Mouse (Mus musculus): ENCODE measurements at regions not wholly inside any gene's neighbourhood (a gene's known extent, or its start where the extent isn't known, plus 50 kb on each side); places are given as distances from the start of the nearest gene placed in this dataset.

DNA sequence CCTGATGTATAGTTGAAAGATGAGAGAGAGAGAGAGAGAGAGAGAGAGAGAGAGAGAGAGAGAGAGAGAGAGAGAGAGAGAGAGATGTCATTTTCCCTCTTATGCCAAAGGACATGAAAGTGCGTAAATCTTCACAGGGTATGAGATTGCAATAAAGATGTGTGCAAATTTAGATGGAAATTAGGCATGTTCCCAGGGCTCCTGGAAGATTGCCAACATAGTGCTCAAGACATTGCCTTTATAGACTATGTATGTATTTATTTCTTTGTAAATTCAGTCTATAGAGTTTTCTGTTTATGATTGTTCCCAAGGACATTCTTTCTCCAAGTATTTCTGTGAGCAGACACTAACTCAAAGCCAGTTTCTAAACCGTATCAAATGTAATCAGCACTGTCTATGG lies 376.5 kb upstream of the Zeb2 start:
- no peak for DNase-seq (ENCODE audit: low spot score)

DNA sequence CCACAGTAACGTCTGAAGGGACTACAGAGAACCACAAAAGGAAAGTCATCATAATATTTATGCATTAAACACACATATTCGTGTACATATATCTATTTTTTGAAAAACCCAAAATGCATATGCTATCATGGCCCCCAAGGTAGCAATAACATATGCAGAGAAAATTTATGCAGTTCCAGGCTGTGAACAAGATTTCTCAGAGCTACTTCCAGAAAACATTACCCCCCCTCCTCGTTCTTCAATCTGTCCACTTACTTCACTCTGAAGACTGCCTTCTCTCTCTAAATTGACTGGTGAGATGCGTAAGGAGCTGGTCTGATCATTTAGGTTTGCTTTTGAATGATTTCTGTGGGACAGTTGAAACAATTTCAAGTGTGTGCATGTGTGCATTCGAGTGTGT lies 369.3 kb upstream of the Zeb2 start:
- no peak for DNase-seq (ENCODE audit: low spot score)

- DNase-seq (ENCODE audit: low spot score), result no peak
Measured at GRCm38 (mm10) chr2:45485477-45485876, 368.3 kb upstream of the Zeb2 start.

DNA sequence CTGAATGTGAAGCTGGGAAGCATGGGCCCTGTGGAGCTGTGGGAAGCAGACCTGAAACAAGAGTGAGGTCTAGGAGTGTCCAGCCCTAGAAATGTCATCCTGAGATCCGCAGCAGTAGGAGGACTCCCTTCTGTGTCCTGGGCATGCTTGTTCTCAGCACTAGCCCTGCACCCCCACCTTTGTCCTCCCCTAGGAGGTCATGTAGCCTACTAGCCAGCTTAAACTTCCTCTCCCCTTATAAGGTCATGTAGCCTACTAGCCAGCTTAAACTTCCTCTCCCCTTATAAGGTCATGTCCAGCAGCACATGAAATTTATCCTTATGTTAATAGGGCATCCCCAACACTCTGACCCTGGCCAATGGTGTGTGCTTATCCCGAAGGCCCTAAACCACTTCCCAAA lies 363.5 kb upstream of the Zeb2 start:
- no peak for DNase-seq (ENCODE audit: low spot score)

DNA sequence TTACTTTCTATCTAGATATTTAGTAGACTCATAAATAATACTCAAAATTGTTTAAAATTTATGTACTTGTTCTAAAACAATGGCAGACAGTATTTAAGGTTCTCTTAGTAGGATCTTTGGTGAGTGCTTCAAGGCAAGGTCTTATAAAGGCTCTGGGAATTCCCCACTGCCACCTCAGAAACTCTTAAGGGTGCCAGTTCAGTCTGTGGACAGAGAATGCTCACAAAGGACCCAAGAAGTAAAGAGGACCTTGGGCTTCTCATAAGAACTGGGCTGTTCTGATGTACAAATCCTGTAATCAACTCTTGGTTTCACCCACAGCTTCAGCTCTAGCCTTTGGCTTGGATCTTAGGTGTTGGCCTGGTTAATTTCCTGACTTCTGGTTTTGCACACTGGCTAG lies 358.8 kb upstream of the Zeb2 start:
- DNase-seq (ENCODE audit: low spot score), result no peak

DNA sequence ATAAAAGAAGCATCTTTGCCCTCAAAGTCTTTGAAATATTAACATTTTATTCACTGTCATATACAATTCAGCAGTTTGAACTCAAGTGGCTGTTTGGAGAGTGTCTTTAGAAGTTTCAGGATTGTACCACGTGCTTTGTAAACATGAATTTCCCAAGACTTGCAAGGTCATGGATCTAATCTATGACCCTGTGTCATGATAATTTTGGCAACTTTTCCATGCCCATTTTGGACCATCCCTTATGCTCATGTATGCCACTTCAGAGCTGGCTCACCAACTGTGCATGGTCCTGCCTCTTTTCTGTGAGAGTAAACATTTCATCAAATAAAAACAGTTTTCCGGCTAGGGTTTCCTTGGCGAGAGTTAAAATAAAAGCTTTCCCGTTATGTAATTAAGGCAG lies 347.1 kb upstream of the Zeb2 start:
- DNase-seq (ENCODE audit: low spot score), result no peak

- no peak for DNase-seq (ENCODE audit: low spot score)
Measured at GRCm38 (mm10) chr2:45459410-45459809, 342.2 kb upstream of the Zeb2 start.

- DNase-seq (ENCODE audit: low spot score), result no peak
Measured at GRCm38 (mm10) chr2:45454811-45455210, 337.6 kb upstream of the Zeb2 start.

- no peak for DNase-seq (ENCODE audit: low spot score)
Measured at GRCm38 (mm10) chr2:45439146-45439545, 322.0 kb upstream of the Zeb2 start.

GRCm38 (mm10) chr2:45438739-45439138 lies 321.5 kb upstream of the Zeb2 start:
- no peak for DNase-seq (ENCODE audit: low spot score)

DNA sequence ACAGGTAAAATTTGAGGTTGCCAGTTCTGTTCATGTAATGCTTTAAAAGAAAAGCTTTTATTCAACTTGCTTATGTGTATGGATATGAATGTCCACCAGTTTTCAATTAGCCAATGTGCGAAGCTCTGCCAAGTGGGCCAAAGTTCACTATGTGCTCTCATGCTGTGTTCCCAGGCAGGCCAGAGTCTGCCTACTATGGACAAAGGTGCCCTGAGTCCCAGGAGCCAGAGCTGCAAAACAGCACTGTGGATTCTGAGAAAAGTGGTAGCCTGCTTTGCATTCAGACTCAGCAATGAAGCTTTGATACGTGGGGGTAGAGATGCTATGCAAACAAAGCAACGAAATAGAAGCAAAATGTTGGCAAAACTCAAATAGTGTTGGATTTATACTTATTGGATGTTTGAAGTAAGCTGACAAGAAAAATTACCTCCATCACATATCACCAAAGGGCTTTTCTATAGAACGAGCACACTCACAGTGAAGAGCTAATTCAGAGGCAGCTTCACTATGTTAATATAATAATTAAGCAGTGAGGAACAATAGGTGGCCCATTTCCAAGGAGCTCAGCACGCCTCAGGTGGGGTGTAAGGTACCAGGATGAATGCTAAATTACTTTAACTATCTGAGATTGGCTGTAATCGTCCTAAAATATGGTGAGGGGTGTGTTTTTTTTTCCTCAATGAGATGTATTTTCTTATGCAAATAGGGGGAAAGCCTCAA lies 318.2 kb upstream of the Zeb2 start:
- DNase-seq (ENCODE audit: low spot score), result no peak

GRCm38 (mm10) chr2:45434789-45435188 lies 317.6 kb upstream of the Zeb2 start:
- no peak for DNase-seq (ENCODE audit: low spot score)

DNA sequence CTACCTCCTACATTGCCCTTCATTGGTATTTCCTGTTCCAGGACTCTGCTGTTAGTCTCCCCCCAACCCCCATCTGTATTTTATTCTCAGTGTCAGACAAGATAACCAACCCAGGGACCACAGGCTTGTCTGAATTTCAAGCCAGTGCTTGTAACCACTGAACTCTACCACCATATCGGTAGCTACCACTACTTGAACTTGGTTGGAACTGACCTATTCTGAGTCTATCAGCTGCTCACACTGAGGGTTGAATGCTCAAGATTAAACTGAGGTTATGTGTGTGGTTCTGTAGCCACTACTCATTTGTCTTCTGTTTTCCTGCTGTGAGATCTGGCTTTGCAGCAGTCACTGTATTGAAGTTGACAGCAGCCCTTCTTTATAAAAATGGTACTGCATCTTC lies 317.0 kb upstream of the Zeb2 start:
- DNase-seq (ENCODE audit: low spot score), result no peak

DNA sequence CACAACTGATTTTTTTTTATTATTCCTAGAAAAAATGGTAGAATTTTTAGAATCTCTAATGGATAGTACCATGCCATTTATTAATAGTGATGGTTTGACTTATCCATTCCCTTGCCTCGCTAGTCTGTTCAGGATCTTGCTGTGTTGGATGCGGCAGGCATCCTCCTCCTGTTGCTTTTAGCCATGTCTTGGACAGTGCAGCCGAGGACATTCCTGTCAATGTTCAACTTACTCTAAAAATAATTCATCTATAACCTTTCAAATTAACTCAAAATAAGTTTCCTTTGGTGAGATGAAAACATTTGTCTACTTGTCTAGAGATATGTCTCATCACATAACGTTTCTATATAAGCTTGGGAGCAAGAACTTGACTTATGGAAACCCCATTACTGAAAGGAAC lies 314.2 kb upstream of the Zeb2 start:
- DNase-seq (ENCODE audit: low spot score), result no peak

- no peak for DNase-seq (ENCODE audit: low spot score)
Measured at GRCm38 (mm10) chr2:45421774-45422173, 304.6 kb upstream of the Zeb2 start.

GRCm38 (mm10) chr2:45408136-45408535 lies 290.9 kb upstream of the Zeb2 start:
- DNase-seq (ENCODE audit: low spot score), result no peak

DNA sequence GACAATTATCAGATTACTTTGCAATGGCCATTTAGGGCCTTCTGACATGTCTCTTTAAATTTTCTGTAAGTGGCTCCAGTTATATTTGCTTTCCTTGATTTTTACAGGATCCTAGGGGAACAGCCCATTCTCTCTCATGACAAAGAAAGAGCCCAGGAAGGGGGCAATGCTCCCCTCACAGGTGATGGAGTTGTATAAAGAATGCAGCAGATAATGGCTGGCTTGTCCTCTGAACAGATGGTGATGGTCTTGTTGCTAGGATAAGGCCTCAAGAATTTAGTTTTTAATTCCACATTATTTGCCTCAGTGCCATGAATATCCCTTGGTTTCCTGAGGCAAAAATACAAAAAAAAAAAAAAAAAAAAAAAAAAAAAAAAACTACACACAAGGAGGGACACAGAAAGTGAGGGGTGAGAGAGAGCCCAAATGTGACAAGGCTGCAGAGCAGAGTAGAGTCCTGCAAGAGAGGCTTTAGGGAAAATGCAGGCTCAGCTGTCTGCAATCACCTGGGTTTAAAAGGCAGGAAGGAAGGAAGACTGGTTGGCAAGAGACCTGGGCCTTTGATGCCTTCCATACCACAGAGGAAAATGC lies 272.8 kb upstream of the Zeb2 start:
- DNase-seq (ENCODE audit: low spot score), result no peak

DNA sequence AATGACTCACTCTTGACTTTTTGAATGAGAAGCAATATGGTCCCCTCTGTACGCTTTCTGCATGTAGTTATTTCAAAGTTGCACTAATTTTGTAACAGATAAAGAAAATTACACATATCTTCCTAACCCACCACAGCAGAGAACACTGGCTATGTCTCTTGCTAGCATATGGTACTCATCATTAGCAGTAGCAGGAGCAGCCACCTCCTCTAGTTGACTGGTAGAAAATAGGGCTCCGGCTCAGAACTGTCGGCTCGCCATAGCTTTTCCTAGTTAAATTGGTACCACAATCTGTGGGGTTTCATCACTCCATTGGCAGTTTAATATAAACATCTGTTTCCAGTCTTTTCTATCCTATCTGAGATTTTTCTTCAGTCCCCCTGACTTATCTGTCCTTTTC lies 254.1 kb upstream of the Zeb2 start:
- DNase-seq (ENCODE audit: low spot score), result no peak

DNA sequence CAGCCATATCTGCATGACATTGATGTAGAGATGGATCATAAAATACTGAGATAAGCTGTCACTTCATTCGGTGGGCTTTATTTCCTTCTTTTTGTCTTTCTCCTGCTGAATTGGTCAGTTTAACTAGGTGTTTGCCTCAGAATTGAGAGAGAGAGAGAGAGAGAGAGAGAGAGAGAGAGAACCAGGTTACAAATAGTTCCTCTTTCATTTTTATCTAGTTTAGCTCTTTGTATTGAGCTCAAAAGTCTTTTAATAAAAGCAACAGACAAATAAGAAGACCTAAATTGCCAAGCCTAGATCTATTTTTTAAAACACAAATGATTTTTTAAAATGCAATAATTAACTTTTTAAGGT lies 253.4 kb upstream of the Zeb2 start:
- DNase-seq (ENCODE audit: low spot score), result no peak

- no peak for DNase-seq (ENCODE audit: low spot score)
Measured at GRCm38 (mm10) chr2:45369914-45370614, 252.9 kb upstream of the Zeb2 start.

DNA sequence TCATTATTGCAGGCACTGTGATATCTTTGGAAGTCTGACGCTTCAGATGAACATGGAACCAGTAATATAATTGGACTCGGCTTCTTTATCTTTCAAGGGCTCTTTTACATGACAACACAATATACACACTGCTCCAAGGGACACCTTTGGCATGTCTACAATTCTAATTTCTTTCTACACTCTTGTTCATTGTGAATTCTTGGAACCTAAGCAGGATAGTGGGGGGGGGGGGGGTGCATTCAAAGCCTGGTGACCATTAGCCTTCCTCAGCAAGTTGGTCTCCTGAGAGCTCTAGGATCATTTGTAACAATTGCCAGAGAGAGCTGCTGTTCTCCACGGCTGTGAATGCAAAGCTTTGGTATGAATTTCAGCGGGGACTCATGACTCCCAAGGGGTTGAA lies 252.2 kb upstream of the Zeb2 start:
- no peak for DNase-seq (ENCODE audit: low spot score)

- DNase-seq (ENCODE audit: low spot score), result peak; percentile 18
Measured at GRCm38 (mm10) chr2:45367436-45368193, 250.4 kb upstream of the Zeb2 start.

DNA sequence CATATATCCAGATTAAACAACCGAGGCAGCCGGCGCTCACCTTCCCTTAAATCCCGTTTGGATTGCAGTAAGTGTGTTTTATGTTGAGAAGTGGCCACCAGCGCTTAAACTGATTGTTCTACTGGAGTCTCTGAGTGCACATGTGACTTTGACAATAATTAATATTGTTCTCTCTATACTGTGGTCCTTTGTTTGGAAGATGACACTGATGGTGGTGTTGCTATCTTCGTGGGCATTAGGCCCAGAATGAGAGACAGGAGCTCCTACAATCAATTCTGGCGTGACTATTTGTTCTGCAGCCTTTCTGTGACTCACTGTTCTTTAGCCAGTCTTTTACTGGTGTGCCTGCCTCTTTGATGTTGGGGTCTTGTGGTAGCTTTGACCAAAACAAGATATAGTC lies 240.1 kb upstream of the Zeb2 start:
- no peak for DNase-seq (ENCODE audit: low spot score)
